Mouse (Mus musculus): ENCODE measurements around the gene Hps6. TPM values are rescaled to one million over a fixed set of nuclear protein-coding genes. Genes with fewer than 3 reads are reported as not detected.

The Hps6 gene
- polyA plus RNA-seq, 1 experiment from 2014 or later, result 2.9 TPM

Other genes with a start within 250 kb of the Hps6 start
- gene Mgea5, start 219.7 kb upstream of the Hps6 start, polyA plus RNA-seq (2015; fragmentation: Nextera tagmentation; extraction: Ambion mirVana), result 93.6 and 94.5 TPM in 2 replicates
- 8.4 and 9.9 TPM in 2 replicates for gene Kcnip2, start 187.4 kb upstream of the Hps6 start, polyA plus RNA-seq (2015; fragmentation: Nextera tagmentation; extraction: Ambion mirVana)
- 22.8 and 24.7 TPM in 2 replicates for gene Armh3, start 5.0 kb upstream of the Hps6 start, polyA plus RNA-seq (2015; fragmentation: Nextera tagmentation; extraction: Ambion mirVana)
- 17.8 and 20.1 TPM in 2 replicates for gene Pprc1, start 41.4 kb downstream of the Hps6 start, polyA plus RNA-seq (2015; fragmentation: Nextera tagmentation; extraction: Ambion mirVana)
- 131 TPM in 2 replicates for gene Ldb1, start 41.7 kb downstream of the Hps6 start, polyA plus RNA-seq (2015; fragmentation: Nextera tagmentation; extraction: Ambion mirVana)
- 77.4 and 86.3 TPM in 2 replicates for gene Nolc1, start 72.4 kb downstream of the Hps6 start, polyA plus RNA-seq (2015; fragmentation: Nextera tagmentation; extraction: Ambion mirVana)
- gene Elovl3, start 128.4 kb downstream of the Hps6 start, polyA plus RNA-seq (2015; fragmentation: Nextera tagmentation; extraction: Ambion mirVana), result not detected in 2 replicates
- not detected in 2 replicates for gene Pitx3, start 144.8 kb downstream of the Hps6 start, polyA plus RNA-seq (2015; fragmentation: Nextera tagmentation; extraction: Ambion mirVana)
- gene Gbf1, start 149.0 kb downstream of the Hps6 start, polyA plus RNA-seq (2015; fragmentation: Nextera tagmentation; extraction: Ambion mirVana), result 65.6 and 71.3 TPM in 2 replicates